Mouse (Mus musculus): ENCODE data around the gene Thnsl1.

DNA sequence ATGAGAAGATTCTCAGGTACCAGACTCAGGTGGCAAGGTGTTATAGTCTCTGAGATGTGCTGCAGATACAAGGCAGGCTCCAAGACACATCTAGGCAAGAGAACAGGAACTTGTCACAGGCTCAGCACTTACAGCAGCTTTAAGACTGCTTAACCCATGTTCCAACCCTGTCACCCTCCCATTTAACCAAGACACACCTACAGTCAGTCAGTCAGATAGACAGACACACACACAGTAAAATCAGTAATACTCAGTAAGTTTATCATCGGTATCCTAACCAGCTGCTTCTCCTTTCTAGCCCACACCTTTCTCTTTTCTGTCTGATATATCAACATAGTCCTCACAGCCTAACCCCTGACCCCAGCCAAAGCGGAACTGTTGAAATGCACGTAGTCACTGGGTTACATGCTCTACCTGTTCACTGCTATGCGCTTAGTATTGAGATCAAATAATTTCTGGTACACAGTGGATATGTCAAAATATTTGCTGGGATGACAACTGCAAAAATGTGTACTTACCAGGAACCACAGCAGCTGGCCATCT, 30.4 kb downstream of the Thnsl1 start:
- TF ChIP-seq ZNF384 (IDR thresholded peaks at IDR 0.05; ENCODE audit: low read depth, low read length) (no peak), ZC3H11A (IDR thresholded peaks at IDR 0.05; ENCODE audit: borderline replicate concordance, low read depth, low read length) (no peak), HCFC1 (IDR thresholded peaks at IDR 0.05; ENCODE audit: borderline replicate concordance, insufficient read depth, low read length) (no peak), MAFK (IDR thresholded peaks at IDR 0.05; ENCODE audit: insufficient read depth, low read depth, low read length) (no peak)

All from ES-E14 (cell line).